Mouse (Mus musculus) heart, adult 9 months (tissue): ENCODE measurements around the gene Oxa1l.

Experiments used
- DNase-seq, 2 experiments: peaks; one replicate each; pipeline ENCODE4 v3.0.0; 2022; ENCODE audit warnings: low spot score in 2 of 2

Gene Oxa1l

DNA sequence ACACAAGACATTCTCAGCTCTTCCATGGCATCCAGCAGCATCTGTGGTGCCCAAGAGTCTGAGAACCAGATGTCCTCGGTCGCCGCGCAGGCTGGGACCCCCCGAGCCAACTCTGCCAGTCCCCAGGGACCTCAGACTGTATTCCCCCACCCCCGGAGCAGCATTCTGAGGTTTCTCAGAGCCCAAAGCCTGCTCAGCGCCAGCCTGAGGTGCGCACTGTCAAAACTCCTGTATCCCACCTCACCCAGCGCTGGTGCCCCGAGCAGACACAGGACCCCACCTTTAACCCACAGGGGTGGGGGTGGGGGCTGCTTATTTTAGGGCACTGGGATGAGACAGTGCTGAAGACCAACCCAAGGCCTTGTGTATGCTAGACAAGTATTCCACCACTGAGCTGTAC lies 10.8 kb downstream of the Oxa1l start:
- no peak for DNase-seq

DNA sequence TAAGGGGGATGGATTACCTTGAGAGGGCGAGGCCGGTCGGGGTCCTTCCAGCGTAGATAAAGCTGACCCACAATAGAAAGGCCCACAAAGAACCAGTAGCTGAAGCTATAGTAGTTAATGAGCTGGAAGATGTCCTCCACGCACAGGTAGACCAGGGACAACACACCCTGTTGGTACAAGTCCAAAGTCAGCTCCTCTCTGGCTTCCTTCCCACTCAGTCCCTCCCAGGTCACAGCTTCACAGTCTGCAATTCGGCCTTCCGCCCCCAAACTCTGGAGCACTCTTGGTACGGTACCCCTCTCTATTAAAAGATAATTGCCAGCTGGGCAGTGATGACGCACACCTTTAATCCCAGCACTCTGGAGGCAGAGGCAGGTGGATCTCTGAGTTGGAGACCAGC lies 12.3 kb downstream of the Oxa1l start:
- DNase-seq, result no peak

DNA sequence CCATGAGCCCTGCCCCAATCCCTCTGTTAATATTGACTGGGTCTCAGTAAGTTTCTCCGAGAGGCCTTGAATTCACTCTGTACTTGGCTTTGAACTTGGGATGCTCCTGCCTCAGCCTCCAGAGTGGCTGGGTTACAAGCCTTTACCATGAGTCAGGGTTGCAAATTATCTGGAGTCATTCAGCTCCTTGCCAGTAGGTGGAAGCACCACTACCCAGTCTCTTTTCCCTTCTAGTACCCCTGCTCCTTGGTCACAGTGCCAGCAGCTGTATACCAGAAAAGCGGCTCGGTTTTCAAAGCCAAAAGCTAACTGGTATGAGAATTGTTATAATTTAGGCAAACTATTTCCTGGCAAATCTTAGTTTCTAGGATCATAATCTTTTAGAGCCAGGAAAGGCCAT lies 15.3 kb downstream of the Oxa1l start:
- peak; percentile 24 to 30 for DNase-seq

DNA sequence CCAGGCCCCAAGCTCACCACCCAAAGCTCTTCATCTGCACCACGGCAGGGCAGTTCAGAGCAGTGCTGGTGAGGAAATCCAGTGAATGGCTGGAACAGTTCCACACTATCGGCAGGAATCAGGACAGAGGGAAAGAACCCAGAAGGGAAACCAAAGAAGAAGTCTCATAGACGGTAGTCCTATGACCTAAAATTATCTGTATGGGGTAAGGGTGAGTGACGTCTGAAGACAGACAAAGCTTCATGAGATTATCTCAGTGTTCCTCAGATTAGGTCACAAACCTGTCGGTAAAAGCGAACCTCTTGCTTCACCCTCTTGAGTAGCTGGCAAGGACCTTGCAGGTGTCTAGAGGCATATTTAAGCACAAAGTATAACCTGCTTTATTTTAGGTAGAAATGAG lies 16.5 kb downstream of the Oxa1l start:
- DNase-seq, result no peak

DNA sequence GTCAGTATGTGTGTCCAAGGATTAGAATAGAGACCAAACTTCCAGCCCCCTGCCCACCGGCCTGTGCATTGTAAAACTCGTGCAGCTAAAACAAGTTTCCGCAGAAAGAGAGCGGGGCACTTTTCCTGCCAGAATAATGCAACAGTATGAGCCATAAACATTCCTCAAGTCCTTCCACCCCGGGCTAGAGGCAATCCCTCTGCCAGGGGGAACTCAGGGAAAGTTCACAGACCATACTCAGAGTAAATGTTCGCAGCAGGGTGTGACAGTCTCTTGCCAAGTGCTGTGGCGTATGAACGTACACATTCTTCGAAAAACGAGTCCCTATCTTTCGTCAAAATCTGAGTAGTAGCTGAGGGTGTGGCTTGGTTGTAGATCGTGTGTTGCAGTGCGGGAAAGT lies 18.9 kb downstream of the Oxa1l start:
- DNase-seq, result no peak

DNA sequence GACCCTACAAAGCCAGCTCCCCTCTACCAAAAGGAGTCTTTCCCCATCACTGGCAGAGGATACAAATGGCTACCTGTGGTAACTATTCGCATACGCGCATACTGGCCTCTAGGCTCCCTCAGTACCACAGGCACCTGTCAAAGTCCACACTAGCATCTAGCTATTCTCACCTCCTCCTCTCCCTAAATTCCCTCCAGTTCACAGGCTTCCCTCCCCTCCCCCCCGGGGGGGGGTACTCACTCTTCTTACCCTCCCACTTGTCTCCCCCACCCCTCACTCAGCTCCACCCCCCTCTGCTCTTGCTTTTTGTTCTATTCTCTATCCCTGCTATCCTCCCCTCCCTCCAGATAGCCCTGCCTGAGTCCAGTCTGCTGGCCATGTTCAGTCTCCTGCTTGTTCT lies 20.0 kb downstream of the Oxa1l start:
- DNase-seq, result no peak

DNA sequence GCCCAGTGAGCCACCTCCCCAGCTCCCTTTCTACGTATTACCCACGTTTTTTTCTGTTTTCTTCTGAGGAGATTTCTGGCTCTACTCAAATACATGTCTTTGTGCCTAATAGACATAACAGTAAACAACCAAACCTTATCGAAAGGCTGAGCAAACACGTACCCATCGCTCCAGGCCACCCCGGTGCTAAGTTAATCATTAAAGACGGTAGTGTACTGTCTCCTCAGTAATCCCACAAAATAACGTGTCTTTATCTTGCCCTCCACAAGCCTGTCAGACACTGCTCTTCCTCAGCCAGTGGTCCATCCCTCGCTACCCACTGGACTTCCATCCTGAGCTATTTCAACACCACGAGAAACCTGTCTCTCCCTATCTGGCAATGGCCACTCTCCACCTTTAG lies 21.2 kb downstream of the Oxa1l start:
- DNase-seq, result no peak

DNA sequence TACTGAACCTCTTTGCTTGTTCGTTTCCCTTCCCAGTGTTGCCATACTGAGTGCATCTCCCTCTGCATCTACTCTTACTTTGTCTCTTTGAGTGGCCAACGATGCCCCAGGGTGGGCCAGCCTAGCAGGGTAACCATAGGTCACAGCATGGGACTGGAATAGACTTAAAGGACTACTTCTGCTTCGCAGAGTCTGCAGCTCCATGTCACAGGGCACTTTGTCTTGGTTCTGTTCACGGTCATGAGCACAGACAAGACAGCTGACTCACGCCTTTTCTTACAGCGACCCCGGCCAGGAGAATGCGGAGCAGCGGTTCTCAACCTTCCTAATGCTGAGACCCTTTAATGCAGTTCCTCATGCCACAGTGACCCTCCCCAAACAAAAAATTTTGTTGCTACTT lies 22.0 kb downstream of the Oxa1l start:
- DNase-seq, result no peak

DNA sequence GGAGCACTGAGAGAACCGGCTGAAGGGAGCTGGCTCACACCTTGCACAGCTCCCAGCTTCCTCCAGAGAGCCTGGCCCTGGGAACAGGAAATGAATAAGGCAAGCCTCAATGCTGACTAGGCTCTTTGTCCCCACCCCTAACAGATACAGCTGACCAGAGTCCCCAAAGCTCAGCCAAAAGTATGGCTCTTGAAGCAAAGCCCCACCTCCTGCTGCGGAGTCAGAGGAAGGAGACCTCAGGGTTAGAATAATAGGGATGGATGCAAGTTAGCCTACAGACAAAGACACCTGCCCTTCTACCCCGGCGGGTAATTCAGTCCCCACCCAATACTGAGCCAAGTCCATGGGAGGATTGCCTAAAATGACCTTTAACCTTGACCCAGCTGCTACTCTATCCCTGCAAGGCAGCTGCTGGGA lies 22.7 kb downstream of the Oxa1l start:
- peak; percentile 27 to 47 for DNase-seq

DNA sequence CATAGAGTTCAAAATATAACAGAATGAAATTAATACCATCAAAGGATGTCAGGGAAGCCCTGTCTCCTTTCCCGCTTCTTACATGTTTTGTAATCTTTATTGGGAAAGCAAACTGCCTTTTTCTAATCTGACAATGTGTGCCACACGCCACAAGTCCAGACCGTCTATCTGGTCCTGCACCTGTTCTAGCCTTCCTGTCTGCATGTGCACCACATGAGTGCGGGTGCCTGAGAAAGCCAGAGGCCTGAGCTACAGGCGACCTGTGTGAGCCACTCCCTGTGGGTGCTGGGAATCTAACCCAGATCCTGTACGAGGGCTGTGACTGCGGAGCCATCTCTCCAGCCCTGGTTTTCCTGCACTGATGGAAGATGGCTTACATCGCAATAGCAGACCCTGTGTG lies 23.8 kb downstream of the Oxa1l start:
- DNase-seq, result no peak

DNA sequence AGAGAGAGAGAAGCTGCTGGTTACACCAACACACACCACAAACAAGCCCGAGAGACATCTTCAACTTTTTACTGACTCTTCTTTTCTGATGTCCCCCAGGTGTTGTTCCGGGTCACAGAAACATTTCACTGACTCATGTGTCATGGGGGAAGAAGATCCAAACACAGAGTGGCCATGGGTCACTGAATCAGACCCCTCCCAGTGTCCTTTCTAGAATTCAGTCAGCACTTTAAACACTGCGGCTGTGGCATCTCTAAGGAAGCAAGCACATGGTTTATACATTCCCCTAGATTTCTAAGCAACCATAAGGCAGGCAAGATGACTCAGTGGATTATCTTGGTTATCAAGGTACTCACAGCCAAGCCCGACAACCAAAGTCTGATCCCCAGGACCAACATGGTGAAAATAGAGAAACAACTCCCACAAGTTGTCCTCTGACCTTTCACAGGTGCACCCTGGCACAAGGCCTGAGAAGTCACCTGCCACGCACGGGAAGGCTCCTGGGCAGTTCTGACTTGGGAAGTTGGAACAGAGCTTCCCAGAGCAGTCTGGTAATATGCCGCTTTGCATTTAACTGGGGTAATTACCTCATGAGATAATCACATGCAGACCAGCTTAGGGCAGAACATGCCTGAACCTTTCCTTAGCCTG lies 25.5 kb downstream of the Oxa1l start:
- no peak for DNase-seq

DNA sequence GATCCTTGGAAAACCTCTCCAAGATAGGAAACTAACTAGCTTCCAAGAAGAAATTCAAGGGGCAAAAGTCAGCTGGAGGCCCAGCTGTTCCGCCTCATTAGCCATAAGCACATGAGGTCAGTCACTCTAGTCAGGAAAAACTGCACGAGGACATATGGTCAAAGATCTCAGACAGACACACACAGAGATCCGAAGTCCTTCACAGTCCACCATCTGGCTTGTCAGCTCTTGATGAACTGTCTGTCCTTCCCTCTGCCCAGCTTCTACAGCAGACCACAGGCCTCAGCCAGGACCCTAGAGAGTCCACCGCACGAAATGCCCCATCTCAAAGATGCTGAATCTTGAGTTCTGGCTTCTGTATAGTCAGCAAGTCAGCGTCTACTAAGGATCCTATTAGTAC lies 26.9 kb downstream of the Oxa1l start:
- no peak for DNase-seq

DNA sequence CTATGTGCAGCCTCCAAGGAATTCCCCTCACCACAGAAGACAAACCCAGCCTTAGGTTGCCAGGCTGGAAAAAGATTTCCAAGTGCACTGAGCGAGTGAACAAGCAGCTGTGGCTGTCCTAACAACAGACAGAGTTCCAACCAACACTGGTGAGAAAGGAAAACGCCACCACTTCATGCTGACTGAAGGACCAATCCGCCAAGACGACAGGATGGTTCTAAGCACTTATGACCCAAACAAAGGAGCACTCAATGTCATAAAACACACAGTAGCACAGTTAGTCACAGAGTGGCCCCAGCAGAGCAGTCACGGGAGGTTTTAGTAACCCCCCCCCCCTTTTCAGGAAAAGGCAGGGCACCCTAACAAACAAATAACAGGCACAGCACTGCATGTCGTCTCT lies 30.2 kb downstream of the Oxa1l start:
- DNase-seq, result no peak

DNA sequence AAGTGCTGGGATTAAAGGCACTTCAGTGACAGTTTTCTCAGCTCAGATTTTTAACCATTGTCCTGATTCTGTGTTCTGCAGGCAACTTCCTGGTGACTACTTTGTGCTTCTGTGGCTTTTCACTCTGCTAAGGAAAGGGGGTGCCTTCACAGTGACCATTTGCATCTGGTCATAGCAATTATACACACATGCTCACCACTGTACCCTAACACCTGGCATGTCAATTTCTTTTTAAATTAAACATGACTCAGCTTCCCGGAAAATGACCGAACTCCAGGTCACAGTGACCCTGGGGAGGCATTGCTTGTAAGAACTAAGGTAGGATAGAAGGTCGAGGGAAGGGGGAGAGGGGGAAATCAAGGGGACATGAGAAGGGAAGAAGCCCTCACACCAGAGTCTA lies 33.2 kb downstream of the Oxa1l start:
- DNase-seq, result no peak

DNA sequence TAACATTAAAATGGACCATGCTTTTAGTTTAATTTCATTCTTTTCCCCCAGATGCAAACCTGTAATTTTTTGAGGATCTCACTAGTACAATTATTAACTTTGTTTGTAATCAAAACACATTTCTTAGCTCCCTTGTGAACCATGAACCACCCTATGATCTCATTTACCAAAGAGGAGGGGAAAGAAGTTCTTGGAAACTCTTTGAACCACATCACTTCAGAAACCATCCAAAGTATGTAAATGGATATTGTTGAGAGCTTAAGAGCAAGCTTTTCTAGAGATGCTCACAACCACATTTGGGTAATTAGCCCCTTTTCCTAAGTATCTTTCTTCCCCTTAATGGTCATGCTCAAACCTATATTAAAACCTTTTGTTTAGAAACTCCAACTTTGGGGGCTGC lies 33.7 kb downstream of the Oxa1l start:
- no peak for DNase-seq

DNA sequence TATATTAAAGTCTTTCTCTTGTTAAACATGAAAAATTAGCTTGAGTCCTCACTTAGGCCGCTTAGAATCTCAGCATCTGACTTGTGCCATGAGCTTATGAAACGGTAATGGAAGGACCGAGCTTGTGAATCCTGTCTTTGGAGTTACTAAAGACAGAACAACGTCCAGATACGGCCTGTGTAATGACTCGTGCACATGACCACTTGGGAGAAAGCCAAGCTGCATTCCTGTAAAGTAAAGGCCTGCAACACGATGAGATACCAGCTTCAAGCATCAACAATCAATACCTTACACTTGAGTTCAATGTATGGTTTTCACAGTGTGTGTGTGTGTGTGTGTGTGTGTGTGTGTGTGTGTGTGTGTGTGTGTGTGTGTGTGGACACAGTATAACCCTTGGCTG lies 36.1 kb downstream of the Oxa1l start:
- DNase-seq, result no peak

DNA sequence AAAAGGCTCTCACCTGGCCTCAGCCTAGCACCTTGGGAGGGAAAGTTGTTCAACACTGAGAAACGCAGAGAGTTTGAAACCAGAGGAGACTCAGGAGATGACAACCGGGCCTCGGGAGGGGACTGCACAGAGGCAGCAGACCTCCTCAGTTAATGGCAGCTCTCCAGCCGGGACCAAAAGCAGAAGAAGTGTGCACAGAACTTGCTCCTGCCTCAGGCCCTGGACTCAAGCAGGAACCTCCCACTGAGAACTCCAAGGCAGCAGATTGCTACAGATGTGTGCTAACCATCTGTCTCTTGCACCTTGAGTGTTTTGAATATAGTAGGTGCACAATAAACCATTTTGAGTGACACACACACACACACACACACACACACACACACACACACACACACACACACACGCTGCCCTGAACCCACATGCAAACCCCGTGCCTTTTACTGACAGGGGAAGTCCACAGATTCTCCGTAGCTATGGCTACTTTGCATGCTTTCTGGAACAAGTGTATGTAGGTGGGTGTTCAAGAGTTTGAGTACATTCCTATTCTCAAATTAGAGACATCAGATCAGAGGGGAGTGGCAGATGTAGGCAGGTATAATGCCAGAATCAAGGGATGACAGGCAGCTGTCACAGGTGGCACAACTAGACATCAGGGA lies 37.4 kb downstream of the Oxa1l start:
- DNase-seq, result no peak

DNA sequence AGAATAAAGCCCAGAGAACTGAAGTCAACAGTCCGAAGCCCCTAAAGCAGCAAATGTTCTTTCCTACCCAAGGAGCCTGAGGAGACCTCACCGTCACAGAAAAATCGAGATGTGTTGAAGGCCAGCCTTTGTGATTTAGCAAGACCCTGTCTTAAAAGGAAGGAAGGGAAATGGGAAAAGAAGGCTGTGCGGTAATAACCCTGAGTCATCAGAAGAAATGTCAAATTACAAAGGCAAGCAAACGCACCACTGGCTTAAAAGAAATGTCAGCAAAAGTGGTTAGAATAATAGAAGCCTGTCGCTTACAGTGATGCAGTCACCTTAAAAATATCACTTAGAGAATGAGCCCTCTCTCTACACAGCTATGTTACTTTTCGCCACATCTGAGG lies 37.9 kb downstream of the Oxa1l start:
- DNase-seq, result no peak

DNA sequence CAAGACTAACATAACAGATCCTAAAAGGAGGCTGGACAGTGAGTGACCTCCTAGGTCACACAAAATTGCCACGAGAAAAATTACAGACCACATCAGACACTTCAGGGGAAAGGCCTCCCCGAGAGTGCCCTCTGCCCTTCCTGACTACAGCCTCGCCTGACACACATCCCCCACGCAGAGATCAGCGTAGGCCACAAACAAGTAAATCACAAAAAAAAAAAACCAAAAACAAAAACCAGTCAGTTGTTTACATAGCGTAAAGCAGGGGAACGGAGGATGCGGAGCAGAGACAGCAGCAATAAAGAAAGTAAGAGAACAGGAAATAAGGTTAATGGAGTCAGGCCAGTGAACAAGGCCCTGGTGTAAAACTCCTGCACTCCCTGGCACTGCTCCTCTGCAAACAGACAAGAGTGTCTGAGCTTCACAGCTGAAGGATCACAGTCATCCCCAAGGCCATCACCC lies 38.3 kb downstream of the Oxa1l start:
- no peak for DNase-seq

DNA sequence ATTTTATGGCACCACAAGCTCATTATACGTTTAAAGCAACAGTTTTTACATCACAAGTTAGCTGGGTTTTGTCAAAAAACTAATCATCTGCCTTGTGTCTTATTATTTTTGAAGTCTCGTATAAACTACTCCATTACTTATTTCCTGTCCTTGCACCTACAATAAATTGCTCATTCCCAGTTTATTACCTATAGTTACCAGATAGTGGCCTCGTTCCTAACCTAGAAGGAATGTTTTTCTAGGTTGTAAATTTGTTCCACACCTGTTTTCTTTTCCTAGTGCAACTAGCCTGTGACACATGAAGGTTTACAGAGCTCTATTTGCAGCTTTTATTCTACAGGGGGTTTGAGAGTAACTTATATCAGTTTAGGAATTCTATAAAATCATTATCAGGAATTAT lies 41.1 kb downstream of the Oxa1l start:
- no peak for DNase-seq

DNA sequence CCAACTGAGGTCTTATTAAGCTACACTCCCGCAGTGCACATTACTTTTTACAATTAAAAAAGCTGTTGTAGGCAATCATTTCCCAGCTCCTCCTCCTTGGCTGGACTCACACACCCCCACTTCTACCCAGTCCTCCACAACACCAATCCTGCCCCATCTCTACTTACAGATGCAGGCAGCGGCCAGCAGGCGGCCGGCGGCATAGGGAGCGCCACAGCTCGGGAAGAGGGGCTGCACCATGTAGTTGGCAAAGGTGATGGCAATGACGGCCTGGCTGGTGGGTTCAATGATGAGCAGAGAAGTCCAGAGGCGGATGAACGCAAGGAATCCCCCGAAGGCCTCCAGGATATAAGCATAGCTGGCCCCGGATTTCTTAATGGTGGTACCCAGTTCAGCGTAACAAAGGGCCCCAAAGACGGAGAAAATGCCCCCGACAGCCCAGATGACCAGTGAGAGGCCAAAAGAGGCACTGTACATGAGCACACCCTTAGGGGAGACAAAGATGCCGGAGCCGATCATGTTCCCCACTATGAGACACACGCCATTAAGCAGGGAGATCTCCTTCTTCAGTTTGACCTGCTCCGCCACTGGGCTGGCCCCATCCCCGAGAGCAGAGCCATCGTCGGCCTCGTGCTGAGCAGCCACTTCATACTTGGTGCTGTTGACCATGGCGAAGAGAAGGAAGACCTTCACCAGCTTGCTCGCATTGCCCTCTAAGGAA lies 47.9 kb downstream of the Oxa1l start:
- no peak for DNase-seq

DNA sequence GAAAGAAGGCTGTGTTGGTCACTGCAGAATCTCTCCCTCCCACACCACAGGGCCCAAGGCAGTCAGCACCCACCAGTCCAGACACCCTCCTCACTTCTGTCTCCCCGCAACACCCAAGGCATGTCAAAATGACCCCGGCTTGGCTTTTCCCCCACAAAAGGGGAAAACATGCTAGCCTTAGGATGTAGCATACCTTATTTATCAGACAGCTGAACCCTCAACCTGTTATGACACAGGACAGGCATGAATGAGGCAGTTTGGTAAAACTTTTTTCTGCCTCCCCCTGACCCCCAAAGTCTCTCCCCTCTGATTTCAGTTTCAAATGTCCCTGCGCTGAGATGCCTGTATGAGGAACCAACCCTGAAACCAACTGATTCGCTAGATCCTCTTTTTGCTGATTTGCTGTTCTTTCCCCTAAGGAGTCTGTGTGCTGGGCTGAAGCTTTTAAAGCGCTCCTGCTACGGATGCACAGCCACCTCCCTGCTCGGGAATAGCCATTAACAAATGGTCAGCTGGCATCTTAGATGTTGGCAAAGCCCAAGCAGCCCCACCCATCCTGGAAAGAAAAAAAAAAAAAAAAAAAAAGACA lies 48.5 kb downstream of the Oxa1l start:
- peak in 1 of 2 experiments; percentile 35 for DNase-seq
